Mouse (Mus musculus) stomach, postnatal 0 days (tissue): ENCODE measurements around the gene Borcs7. TPM values are rescaled to one million over a fixed set of nuclear protein-coding genes. Genes with fewer than 3 reads are reported as not detected.

ENCODE experiments used
- ATAC-seq: fragments of 200-750 bp; cut with Nextera tagmentation; 2 replicates; pipeline ENCODE4 v1.8.0; 2017; ENCODE audit not compliant: low FRiP score, low TSS enrichment
- DNase-seq: peaks from one replicate; pipeline ENCODE4 v3.0.0-alpha.2; 2016; ENCODE audit warnings: low spot score
- H3K27ac ChIP-seq: fragments of 300-500 bp; sonication (generic); replicated peaks from 2 replicates; pipeline ENCODE4 v1.5.1; 2014; ENCODE audit warnings: mild to moderate bottlenecking, control low read depth
- H3K27me3 ChIP-seq: fragments of 300-500 bp; sonication (generic); 2 replicates; pipeline ENCODE4 v1.6.1; 2014; ENCODE audit warnings: low read length; ENCODE audit not compliant: control insufficient read depth, insufficient read depth
- H3K36me3 ChIP-seq: fragments of 300-500 bp; sonication (generic); 2 replicates; pipeline ENCODE4 v1.6.1; 2014; ENCODE audit warnings: low read length, mixed read lengths; ENCODE audit not compliant: control insufficient read depth, insufficient read depth
- H3K4me1 ChIP-seq: fragments of 300-500 bp; sonication (generic); replicated peaks from 2 replicates; pipeline ENCODE4 v1.6.1; 2014; ENCODE audit warnings: antibody characterized with exemption; ENCODE audit not compliant: control insufficient read depth, insufficient read depth
- H3K4me2 ChIP-seq: fragments of 300-500 bp; sonication (generic); replicated peaks from 2 replicates; pipeline ENCODE4 v1.6.1; 2014; ENCODE audit warnings: low read depth, mild to moderate bottlenecking, control low read depth, moderate library complexity
- H3K4me3 ChIP-seq: fragments of 300-500 bp; sonication (generic); 2 replicates; pipeline ENCODE4 v1.5.1; 2014; ENCODE audit warnings: low read depth, low read length, control low read depth
- H3K9ac ChIP-seq: fragments of 300-500 bp; sonication (generic); 2 replicates; pipeline ENCODE4 v1.6.1; 2014; ENCODE audit warnings: mild to moderate bottlenecking, low read length, control low read depth, mixed read lengths
- H3K9me3 ChIP-seq: fragments of 300-500 bp; sonication (generic); 2 replicates; pipeline ENCODE4 v1.6.1; 2016; ENCODE audit warnings: low read length; ENCODE audit not compliant: control insufficient read depth
- CTCF ChIP-seq: IDR thresholded peaks from 2 replicates; pipeline ENCODE4 v1.5.1; 2016; ENCODE audit warnings: antibody characterized with exemption, low read depth, mild to moderate bottlenecking, moderate library complexity
- EP300 ChIP-seq: optimal IDR thresholded peaks from 2 replicates; pipeline ENCODE3; 2016; ENCODE audit warnings: antibody characterized with exemption
- WGBS: fragments of 180-500 bp; shearing (Covaris S2); extraction: QIAGEN DNeasy Blood & Tissue Kit; methylation state at CpG from one replicate; pipeline ENCODE4 v1.1.7; 2014; 5-methylcytosine and 5-hydroxymethylcytosine counted together
- polyA plus RNA-seq: library from polyadenylated mRNA; unstranded; fragments of >200 nt; fragmentation: Nextera tagmentation; extraction: Ambion mirVana; gene quantifications from 2 replicates; pipeline ENCODE4 v1.2.1, GENCODE M21; 2015

Borcs7 gene
- polyA plus RNA-seq, 1 experiment from 2014 or later = 15.6 TPM

GRCm38 (mm10) chr19:46752235-46752634 lies 62.5 kb downstream of the Borcs7 start:
- Histone ChIP-seq H3K4me1 (no peaks in the 10 kb centered on the region), H3K27me3 (no peaks in the 10 kb centered on the region), H3K9me3 (no peaks in the 10 kb centered on the region), H3K36me3 (no peaks in the 10 kb centered on the region), H3K4me3 (no peak overlapping the region), H3K27ac (no peak overlapping the region), H3K4me2 (no peak overlapping the region), H3K9ac (no peak overlapping the region)
- 73% methylated on average over 5 of the region's 5 CpGs for WGBS
- ATAC-seq (no peak), DNase-seq (no peak)
- TF ChIP-seq EP300 (no peak), CTCF (no peak)

Other genes with a start within 250 kb of the Borcs7 start
- 15.1 and 16.4 TPM in 2 replicates for gene Trim8, start 188.2 kb upstream of the Borcs7 start, polyA plus RNA-seq
- gene Arl3, start 116.7 kb upstream of the Borcs7 start, polyA plus RNA-seq = 39.6 and 41.6 TPM in 2 replicates
- gene Sfxn2, start 116.5 kb upstream of the Borcs7 start, polyA plus RNA-seq = 9.4 and 10.0 TPM in 2 replicates
- gene Wbp1l, start 90.8 kb upstream of the Borcs7 start, polyA plus RNA-seq = 31.2 and 32.9 TPM in 2 replicates
- 0.12 TPM in 1 of 2 replicates, not detected in the other for gene Cyp17a1, start 16.7 kb upstream of the Borcs7 start, polyA plus RNA-seq
- 17.0 and 17.7 TPM in 2 replicates for gene As3mt, start 17.6 kb downstream of the Borcs7 start, polyA plus RNA-seq
- 2.0 and 2.1 TPM in 2 replicates for gene Cnnm2, start 71.7 kb downstream of the Borcs7 start, polyA plus RNA-seq